Mouse (Mus musculus) cerebellum, adult 18-20 months (tissue): ENCODE measurements around the gene 2310022A10Rik.

Experiments used
- DNase-seq, 2 experiments: peaks; one replicate each; pipeline ENCODE4 v3.0.0; 2021

The 2310022A10Rik gene

DNA sequence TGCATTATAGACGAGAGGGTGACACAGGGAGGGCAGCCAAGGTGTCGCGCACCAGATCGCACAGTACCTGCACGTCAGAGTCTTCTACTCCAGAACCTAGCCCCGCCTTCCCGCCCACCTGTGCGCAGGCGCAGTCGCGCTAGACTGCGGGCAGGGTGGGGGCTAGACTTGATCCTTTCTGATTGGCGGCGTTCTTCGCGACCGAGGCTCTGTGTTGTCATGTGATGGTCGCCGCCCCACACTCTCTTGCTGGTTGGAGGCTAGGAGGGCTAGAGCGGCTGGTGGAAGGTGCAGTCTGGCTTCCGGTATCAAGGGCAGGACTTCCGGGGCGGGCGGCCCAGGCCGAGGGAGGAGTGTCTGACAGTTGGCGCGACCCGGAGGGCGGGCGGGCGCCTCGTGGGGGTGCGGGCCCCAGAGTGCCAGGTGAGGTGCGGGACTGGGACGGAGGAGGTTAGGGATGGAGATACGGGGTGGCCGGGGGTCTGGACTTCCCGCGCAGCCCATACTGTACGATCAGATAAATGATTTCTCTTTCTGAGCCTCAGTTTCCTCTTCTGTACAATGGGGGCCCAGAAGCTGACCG is at the start of gene 2310022A10Rik, which contains the start of gene Pld3:
TSS of gene 2310022A10Rik (plus strand) at position 303 of the 583 bp plus-strand sequence.
TSS of gene Pld3 (minus strand) at position 288 of the 583 bp plus-strand sequence.
- peak; percentile 97 to 99 for DNase-seq

DNA sequence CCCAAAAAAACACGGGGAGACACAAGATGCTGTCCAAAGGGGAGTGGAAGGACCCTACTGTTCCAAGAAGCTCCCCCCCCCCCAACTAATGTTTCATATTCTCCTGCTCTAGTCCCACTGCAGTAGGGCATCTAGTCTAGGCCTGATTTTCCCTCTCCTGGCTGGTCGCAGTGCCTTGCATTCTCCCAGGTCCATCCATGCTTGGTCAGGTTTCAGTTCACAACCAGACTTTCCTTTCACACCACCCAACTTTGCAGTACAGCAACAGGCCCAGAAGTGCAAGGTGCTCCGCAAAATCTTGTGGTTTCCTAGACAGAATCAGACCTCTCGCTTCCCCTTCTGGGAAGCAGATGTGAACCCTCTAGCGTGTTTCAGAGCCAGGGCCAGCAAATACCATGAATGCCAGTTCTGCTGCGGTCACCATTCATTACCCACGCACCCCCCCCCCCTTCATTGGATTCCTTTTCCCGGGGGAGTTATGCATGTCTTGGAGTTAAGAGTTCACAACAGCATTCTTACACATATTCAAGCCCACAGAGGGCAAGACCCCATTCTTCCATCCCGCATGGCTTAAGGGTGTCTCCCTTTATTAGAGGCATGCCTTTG is 46.2 kb upstream of the 2310022A10Rik start:
- no peak for DNase-seq

DNA sequence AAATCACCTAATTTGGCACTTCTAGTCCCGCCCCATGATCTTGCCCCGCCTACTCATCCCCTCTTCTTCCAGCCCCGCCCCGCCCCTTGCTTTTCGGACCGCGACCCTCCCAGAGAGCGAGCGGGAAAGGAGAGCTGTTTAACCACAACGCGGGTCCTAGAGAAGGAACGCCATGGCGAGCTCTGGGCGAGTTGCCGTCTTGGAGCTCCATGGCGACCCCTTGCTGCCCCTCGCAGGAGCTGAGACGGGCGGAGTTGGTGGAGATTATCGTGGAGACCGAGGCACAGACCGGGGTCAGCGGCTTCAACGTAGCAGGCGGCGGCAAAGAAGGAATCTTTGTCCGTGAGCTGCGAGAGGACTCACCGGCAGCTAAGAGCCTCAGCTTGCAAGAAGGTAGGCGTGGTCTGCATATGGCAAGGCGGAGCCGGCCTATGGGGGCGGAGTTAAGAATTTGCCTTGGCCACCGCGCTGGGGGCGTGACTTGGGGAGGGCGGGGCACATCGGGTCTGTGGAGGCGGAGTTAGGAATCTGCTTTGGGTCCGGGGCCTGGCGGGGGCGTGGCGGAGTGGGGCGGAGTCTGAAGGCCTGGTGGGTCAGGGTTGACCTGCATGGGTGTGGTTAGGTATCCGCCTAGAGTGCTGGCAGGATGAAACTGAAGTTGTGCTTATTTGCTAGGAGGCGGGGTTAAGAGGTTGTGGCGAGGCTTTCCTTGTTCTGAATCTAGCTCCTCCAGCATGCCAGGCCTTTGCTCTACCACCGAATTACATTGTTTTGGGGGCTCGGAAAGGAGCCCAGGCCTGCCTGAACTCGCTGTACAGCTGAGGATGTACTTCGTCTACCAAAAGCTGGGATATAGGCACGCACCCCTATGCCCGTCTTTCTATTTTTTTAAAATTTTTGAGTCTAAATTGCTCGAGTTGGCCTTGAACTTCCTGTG is 45.1 kb upstream of the 2310022A10Rik start:
- DNase-seq, result peak; percentile 93

DNA sequence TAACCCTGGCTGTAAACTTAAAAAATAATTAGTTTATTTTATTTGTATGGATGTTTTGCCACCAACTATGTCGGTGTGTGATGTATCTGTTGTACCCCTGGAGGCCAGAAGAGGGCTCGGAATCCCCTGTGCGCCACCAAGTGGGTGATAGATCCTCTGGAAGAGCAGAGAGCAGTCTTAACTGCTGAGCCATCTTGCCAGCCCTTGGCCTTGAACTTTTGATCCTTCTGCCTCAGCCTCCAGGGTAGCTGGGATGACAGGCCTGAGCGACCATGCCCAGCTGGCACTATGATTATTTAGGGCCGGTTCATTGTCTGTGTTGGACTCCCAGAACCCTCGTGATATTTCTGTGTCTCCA is 44.4 kb upstream of the 2310022A10Rik start:
- DNase-seq, result peak; percentile 64 to 71

DNA sequence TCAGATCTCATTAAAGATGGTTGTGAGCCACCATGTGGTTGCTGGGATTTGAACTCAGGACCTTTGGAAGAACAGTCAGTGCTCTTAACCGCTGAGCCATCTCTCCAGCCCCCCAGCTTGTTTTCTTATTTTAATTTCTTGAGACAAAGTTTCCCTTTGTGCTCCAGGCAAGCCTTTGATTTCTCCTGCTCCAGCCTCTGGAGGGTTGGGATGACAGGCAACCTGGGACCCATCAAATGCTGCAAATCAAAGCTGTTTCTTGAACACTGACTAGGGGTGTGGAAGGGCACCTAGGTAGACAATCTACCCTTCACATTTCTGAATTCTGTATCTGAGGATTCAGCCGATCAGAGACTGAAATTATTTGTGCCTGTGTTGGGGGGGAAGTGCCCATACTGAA is 42.2 kb upstream of the 2310022A10Rik start:
- DNase-seq, result no peak

DNA sequence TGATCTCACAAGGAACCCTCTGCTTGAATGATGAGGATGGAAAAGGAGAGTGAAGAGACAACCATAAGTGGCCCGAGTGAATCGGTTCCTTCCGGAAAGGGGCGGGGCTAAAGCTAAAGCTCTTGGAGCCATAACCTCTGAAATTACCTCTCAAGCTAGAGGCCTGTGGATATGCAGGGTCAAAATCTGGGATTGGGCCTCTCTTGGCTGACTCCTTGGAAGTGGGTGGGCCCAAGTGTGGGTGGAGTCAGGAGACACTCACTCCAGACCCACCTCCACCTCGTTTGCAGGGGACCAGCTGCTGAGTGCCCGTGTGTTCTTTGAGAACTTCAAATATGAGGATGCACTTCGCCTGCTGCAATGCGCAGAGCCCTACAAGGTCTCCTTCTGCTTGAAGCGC is 38.1 kb upstream of the 2310022A10Rik start:
- DNase-seq, result no peak

DNA sequence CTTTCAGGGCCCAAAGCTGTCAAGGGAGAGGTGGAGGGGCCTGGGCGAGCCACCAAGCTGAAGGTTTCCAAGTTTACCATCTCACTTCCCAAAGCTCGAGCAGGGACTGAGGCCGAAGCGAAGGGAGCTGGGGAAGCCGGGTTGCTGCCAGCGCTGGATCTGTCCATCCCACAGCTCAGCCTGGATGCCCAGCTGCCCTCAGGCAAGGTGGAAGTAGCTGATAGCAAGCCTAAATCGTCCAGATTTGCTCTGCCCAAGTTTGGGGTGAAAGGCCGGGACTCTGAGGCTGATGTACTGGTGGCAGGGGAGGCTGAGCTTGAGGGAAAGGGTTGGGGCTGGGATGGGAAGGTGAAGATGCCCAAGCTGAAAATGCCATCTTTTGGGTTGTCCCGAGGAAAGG is 34.7 kb upstream of the 2310022A10Rik start:
- no peak for DNase-seq

DNA sequence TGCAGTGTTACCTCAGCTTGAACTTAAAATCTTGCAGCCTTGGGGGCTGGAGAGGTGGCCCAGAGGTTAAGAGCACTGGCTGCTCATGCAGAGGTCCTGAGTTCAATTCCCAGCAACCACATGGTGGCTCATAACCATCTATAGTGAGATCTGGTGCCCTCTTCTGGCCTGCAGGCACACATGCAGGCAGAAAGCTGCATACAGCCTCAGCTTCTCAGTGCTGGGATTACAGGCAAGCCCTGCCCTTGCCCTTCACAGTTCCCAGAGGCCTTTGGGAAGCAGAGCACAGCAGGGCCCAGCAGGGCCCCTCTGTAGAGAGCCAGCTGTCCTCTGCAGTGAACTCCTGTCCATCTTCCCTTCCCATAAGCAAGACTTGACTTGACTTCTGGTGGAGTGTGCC is 32.9 kb upstream of the 2310022A10Rik start:
- no peak for DNase-seq

DNA sequence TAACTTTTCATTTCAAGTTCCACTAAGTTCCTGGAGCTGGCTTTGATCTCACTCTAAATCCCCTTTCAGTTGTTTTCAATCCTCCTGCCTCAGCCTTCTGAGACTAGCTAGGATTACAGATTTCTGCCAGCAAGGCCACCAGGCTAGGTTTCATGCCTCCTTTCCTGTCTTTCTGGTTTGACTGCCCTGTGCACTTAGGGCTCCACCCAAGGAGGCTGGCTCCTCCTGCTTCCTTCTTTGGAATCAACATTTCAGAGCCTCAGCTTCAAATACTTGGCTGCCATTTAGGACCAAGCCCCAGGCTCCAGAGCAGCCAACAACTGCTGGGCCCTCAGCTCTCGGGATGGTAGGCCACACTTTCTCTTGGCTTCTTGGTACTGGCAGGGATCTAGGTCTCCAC is 32.4 kb upstream of the 2310022A10Rik start:
- no peak for DNase-seq

DNA sequence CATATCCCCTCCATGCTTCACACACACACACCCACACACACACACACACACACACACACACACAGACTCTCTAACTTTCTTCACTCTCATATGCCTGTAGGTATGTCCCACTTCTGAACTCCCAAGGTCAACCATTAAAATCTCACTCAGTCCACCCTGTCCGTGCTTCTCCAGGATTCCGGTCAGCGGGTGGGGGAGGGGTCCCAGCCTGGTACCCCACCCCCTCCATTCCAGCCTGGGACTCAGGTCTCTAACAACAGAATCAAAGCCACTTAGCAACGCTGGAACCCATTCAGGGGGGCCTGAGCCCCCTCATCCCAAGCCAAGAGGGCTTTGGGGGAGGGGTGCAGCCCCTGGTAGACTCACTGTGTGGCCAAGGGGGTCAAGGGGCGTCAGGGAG is 30.1 kb upstream of the 2310022A10Rik start, which contains the start of gene Hipk4:
TSS of gene Hipk4 (plus strand) at position 301 of the 400 bp plus-strand sequence.
- DNase-seq, result no peak

DNA sequence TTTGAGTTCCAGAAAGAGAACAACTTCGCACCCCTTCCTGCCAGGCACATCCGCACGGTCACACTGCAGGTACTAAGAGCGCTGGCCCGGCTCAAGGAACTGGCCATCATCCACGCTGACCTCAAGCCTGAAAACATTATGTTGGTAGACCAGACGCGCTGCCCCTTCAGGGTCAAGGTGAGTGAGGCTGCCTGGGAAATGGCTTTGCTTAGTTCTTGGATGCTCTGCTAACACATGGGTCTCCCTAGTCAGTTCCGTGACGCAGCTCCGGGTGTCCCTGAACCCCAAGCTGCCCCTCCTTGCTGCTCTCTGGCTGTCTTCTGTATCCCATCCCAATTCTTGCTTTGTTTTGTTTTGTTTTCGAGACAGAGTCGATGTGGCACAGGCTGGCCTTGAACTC is 29.2 kb upstream of the 2310022A10Rik start:
- DNase-seq, result no peak

DNA sequence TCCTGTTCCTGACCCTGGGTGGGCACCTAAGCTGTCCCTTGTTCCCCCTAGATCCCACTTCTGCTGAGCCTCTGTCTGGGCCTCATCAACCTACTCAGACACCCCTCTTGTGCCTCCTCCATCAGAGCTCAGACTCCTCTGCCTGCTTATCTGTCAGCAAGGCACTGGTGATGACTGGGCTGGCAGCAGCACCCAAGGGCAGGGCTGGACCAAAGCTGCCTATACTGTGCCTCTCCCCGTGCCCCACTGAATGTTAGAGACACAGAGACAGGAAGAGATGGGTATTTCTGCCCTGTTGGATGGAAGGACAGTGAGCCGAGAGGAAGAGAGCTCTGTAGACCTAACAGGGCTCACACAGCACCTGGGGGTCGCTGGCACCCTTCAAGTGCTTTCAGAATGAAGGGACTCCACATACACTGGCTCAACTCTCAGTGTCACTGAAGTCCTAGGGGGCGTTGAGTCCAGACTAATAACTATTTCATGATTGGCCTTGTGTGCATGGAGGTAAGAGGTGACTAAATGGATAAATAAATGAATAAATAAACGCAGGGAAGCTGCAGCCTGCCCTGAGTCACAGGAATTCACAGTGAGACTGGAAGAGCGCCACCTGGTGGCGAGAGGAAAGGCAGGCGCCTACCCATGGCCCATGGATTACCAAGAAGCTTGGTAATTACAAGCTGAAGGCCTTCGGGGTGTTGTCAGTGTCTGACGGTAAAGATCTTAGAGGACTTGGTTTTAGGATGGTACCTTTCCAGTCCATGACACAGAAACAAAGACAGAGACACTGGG is 26.8 kb upstream of the 2310022A10Rik start:
- peak; percentile 76 to 89 for DNase-seq

DNA sequence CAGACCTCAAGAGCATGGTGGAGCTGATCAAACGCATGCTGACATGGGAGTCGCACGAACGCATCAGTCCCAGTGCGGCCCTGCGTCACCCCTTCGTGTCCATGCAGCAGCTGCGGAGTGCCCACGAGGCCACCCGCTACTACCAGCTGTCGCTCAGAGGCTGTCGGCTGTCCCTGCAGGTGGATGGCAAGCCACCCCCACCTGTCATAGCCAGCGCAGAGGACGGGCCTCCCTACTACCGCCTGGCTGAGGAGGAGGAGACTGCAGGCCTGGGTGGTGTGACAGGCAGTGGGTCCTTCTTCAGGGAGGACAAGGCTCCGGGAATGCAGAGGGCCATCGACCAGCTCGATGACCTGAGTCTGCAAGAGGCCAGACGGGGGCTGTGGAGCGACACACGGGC is 24.0 kb upstream of the 2310022A10Rik start:
- DNase-seq, result no peak

DNA sequence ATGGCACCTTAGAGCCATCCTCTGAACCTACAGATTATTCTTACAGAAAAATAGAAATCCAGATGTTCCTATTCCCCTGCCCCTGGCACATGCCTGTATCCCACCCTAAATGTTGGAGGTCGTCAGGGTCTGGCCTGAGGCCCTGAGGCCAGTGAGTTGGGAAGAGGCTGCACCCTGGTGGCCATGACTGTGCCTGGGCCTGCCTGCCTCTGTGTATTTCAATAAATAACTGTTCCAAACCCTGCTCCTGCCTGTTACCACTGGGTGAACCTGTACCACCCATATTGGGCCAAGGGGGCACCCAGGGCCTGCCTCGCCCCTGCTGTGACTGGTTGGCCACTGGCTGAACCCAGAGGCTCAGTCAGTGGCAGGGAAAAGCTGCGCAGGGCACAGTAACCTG is 22.1 kb upstream of the 2310022A10Rik start:
- DNase-seq, result no peak

DNA sequence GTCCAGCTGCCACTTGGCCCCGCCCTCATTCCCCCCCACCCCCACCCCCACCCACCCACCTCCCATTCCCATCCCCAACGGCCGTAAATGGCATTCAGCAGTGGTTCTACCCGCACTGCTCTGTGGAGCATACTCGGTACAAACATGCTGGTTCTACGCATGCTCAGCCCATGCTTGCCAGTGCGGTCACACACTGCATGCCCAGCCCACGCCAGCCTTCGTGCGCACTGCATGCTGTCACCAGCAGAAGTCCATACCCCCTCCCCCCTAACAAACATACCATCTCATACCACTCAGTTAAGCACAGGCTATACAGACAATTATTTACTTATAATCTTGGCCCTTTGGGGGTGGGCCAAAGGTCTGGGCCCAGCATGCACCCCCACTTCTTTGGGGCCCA is 21.3 kb upstream of the 2310022A10Rik start:
- no peak for DNase-seq

DNA sequence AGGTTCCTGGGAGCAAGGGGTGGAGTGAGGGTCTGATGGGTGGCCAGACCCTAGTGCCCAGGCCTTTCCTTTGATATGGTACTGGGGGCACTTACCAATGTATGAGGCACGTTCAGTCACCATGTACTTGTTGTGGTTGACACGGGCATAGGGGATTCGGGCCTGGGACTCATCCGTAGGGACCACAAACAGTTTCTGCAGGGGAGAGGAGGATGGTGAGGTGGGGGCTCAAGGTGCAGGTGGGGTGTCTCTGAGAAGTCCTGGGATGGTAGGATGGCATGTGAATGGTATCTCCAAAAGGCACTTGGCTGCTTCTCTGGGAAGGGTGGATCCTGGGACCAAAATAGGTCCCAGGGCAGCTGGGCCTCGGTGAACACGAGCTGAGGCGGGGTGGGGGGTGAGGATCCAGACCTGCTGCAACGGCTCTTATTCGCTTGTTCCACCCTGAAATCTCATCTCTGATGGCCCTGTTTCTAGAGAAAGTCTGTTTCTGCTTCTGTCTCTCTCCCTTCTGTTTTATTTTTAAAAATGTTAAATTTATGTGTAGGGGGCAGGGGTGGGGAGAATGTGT is 20.5 kb upstream of the 2310022A10Rik start:
- no peak for DNase-seq

DNA sequence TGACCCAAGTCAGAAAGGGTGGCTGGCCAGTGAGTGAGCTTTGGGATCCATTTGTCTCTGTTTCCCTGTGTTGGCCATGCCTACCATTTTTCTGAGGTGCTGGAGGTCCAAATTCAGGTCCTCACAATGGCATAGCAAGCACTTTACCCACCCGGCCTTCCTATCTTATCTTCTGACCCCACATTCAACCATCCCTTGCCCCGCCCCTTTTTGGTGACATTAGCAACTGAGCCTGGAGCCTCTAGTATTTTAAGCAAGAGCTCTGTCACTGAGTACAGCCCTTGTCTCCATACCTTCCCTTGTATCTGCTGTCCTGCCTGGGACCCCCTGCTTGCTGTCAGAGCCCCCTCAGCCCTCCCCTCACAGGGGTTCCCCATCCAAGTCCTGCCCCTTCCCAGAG is 17.6 kb upstream of the 2310022A10Rik start:
- no peak for DNase-seq

DNA sequence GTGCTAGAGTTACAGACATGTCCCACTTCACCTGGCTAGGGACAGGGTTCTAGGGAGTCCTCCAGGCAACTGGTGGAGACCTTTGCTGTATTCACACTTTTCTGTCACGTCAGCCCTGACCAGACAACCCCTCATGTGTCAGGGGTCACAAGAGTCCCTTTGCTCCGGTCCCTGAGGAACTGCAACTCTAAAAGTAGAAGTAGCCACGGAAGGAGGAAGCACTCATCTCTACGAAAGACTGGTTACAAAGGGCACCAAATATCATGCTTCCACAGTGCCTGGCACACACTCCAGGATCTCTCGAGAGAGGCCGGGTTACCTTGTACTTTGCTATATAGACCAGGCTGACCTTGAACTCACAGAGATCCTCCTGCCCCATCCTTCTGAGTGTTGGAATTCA is 16.4 kb upstream of the 2310022A10Rik start:
- DNase-seq, result no peak

DNA sequence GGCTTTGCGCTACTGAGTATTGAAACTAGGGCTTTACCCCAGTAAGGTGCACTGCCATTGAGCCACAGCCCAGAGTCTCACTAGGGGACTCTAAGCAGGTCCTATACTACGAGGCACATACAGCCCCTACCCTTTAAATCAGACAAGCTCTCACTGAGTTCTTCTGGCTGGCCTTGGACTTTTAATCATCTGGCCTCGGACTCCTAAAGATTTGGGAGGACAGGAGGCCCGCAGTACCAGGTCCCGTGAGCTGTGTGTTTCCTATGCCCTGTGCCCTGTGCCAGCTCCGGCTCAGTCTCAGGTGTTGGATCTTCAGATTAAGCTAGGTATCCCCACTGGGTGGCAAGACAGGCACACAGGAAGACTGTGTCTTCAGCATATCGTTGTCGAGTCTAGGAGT is 15.0 kb upstream of the 2310022A10Rik start:
- DNase-seq, result no peak

DNA sequence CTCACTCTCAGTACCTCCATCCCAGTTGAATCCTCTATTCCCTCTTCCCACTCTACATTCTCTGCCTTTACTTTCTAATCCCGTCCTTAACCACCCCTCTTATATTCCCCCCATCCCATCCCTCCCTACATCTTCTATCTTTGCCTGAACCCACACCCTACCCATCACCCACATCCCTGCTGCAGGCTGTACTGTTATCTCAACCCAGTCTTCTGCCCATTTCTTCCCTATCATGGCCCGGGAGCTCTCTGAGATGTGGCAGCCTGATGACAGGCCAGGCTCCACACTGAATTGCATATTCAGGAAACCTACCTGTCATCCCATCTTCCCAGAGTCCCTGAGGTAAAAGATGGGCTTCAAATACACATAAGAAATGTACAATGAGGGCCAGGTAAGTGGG is 14.2 kb upstream of the 2310022A10Rik start:
- DNase-seq, result no peak

DNA sequence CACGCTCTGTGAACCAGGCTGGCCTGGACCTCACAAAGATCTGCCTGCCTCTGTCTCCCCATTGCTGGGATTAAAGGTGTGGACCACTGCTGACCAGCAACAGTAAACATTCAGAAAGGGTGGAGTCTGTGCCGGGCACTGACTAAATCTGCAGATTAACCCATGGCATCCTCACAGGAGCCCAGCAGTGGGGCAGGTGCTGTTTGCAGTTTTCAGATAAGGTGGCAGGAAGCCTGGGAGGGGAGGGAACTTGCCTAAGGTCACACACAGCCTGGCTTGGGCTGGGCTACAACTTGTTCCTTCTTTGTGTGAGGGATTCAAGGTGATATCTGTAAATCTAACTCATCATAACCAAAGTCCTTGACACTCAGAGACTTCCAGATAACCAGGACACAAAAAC is 12.5 kb upstream of the 2310022A10Rik start:
- DNase-seq, result no peak

DNA sequence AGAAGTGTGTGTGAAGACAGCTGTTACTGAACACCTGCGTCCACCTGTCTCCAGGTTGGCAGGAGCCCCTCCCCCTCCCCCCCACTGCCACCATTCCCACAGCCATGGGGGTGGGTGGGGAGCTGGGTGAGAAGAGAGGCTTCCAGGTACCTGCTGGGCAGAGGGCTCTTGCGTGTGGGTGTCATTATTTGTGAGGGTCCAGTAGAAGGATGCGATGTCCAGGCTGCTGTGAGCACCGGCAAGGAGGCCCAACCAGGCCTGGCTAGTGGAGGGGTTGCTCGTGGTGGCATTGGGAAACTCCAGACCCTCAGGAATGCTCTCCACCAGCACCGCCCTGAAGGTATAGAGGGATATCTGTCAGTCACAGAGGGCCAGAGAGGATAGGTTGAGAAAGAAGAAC is 12.1 kb upstream of the 2310022A10Rik start:
- no peak for DNase-seq

DNA sequence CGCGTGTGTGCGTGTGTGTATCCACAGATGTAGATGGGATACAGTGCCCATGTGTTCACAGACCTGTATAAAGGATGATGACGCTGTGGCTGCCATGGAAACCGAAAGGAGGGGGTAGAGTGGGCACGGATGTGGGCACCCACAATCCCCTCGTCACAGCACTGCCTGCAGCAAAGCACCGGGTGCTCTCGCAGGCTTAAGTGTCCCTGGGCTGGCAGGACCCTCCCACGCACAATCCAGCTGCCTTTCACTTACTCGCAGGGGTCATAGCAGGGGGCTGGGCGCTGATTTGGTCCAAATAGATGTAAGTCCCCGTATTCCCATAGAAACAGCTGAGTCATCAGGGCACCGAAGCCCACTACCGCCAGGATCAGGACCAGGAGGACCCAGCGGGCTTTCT is 11.6 kb upstream of the 2310022A10Rik start:
- DNase-seq, result peak in 1 of 2 experiments; percentile 27
